Mouse (Mus musculus) forebrain, embryonic 16.5 days (tissue): ENCODE measurements around the gene Gm21992. TPM values are rescaled to one million over a fixed set of nuclear protein-coding genes. Genes with fewer than 3 reads are reported as not detected.
A peak's percentile ranks its signal among the peaks of the same experiment; 100 is the strongest.

Experiments used
- ATAC-seq: fragments of 200-750 bp; cut with Nextera tagmentation; 2 replicates; pipeline ENCODE4 v1.8.0; 2017; ENCODE audit warnings: mild to moderate bottlenecking, moderate library complexity
- H3K27ac ChIP-seq: fragments of 300-500 bp; sonication (generic); 2 replicates; pipeline ENCODE4 v1.5.1; 2014; ENCODE audit warnings: low read length, control low read depth
- H3K27me3 ChIP-seq: fragments of 300-500 bp; sonication (generic); replicated peaks from 2 replicates; pipeline ENCODE4 v1.6.1; 2014; ENCODE audit warnings: low read length; ENCODE audit not compliant: control insufficient read depth, insufficient read depth
- H3K36me3 ChIP-seq: fragments of 300-500 bp; sonication (generic); 2 replicates; pipeline ENCODE4 v1.6.1; 2014; ENCODE audit not compliant: control insufficient read depth, insufficient read depth
- H3K4me1 ChIP-seq: fragments of 300-500 bp; sonication (generic); replicated peaks from 2 replicates; pipeline ENCODE4 v1.6.1; 2014; ENCODE audit warnings: low read length; ENCODE audit not compliant: control insufficient read depth, insufficient read depth
- H3K4me2 ChIP-seq: fragments of 300-500 bp; sonication (generic); 2 replicates; pipeline ENCODE4 v1.6.1; 2014; ENCODE audit warnings: mild to moderate bottlenecking, low read length, control low read depth
- H3K4me3 ChIP-seq: fragments of 300-500 bp; sonication (generic); replicated peaks from 2 replicates; pipeline ENCODE4 v1.5.1; 2014; ENCODE audit warnings: mild to moderate bottlenecking, low read length, control low read depth
- H3K9ac ChIP-seq: fragments of 300-500 bp; sonication (generic); replicated peaks from 2 replicates; pipeline ENCODE4 v1.6.1; 2014; ENCODE audit warnings: low read depth, low read length, control low read depth
- H3K9me3 ChIP-seq: fragments of 300-500 bp; sonication (generic); 2 replicates; pipeline ENCODE4 v1.6.1; 2016; ENCODE audit warnings: low read length; ENCODE audit not compliant: control insufficient read depth
- WGBS: fragments of 180-500 bp; shearing (Covaris S2); extraction: QIAGEN DNeasy Blood & Tissue Kit; methylation state at CpG from one replicate; pipeline ENCODE4 v1.1.7; 2014; 5-methylcytosine and 5-hydroxymethylcytosine counted together
- polyA plus RNA-seq: library from polyadenylated mRNA; unstranded; fragments of >200 nt; fragmentation: Nextera tagmentation; extraction: Ambion mirVana; gene quantifications from 2 replicates; pipeline ENCODE4 v1.2.1, GENCODE M21; 2015

Gene Gm21992
- polyA plus RNA-seq, 1 experiment from 2014 or later: 29.8 TPM

DNA sequence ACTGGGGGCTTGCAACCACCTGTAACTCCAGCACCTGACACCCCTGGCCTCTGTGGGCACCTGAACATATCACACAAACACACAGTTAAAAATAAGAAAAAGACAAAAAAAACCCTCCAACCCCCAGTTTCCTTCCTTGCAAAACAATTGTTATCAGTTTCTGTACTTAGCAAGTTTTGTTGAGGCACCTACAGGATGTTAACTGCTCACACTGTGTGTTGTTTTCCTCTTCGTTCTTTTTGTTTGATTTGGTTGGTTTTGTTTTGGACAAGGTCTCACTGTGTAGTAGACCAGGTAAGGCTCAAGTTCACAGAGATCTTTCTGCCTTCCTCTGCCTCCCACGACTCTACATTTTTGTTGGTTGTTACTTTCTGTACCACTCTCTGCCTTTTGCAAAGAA is 31.2 kb upstream of the Gm21992 start:
- 71% methylated on average over 2 of the region's 2 CpGs for WGBS
- H3K4me2 ChIP-seq: no peak overlapping the region
- peaks cover 24% of the 10 kb centered on the region for H3K27me3 ChIP-seq
- H3K4me3 ChIP-seq: no peak overlapping the region
- peaks cover 18% of the 10 kb centered on the region for H3K4me1 ChIP-seq
- no peaks in the 10 kb centered on the region for H3K9me3 ChIP-seq
- no peaks in the 10 kb centered on the region for H3K36me3 ChIP-seq
- no peak overlapping the region for H3K9ac ChIP-seq
- H3K27ac ChIP-seq: no peak overlapping the region
- ATAC-seq: no peak

DNA sequence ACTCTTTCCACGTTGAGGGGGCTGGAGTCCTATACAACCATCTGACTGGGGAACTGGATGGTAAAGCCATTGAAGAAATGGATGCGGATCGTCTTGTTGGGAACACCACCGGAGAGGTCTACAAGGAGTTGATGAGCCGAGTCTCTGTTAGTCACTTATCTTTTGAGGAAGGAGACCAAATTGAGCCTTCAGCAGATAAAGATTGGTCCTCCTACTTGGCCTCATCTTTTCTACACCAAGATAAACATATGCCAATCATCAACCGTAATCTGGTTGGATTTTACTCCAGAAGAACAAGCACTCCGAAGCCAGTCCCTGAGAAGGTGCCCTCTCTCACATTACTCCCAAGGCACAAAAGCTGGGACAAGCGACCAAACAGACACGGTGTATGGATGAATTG is 29.4 kb upstream of the Gm21992 start:
- ATAC-seq: no peak
- WGBS: 87% methylated on average over 9 of the region's 9 CpGs
- H3K27me3 ChIP-seq: peaks cover 24% of the 10 kb centered on the region

DNA sequence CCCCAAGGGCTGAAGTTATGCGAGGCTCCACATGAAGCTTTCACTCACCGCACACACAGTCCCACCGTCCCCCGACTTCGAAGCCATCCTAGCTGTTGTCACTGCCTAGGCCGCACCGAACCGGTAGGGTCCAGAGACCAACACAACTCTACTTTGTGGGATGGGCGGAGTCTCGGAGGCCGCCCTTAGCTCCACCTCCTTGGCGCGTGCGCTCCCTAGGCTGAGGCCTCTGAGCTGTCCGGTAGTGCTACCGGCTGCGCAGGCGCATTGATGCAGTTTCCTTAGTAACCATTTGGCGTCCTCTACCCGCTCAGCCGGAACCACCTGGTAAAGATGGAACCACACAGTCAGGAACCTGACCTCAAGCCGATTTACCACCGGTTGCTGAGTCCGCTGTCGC is 27.7 kb upstream of the Gm21992 start, which contains the start of the genes Ccs and Ccdc87:
Gene Ccs, minus strand, starts transcription at position 184 of the 400 bp plus-strand sequence.
Gene Ccdc87, plus strand, starts transcription at position 218 of the 400 bp plus-strand sequence.
- peak within 1 kb of the TSS; percentile 73 for H3K4me3 ChIP-seq
- peaks cover 24% of the 10 kb centered on the region for H3K27me3 ChIP-seq
- H3K36me3 ChIP-seq: no peaks in the 10 kb centered on the region
- peak within 1 kb of the TSS; percentile 100 for H3K4me2 ChIP-seq
- peak; percentile 98 for ATAC-seq
- H3K9ac ChIP-seq: peak within 1 kb of the TSS; percentile 66
- no peaks in the 10 kb centered on the region for H3K9me3 ChIP-seq
- under 1% methylated on average over 25 of the region's 25 CpGs for WGBS
- H3K27ac ChIP-seq: no peak within 1 kb of the TSS
- peaks cover 18% of the 10 kb centered on the region for H3K4me1 ChIP-seq

More for the DNA sequence above, 29.4 kb upstream of the Gm21992 start:
- H3K9me3 ChIP-seq: no peaks in the 10 kb centered on the region
- no peak overlapping the region for H3K4me2 ChIP-seq
- no peak overlapping the region for H3K4me3 ChIP-seq
- peaks cover 18% of the 10 kb centered on the region for H3K4me1 ChIP-seq
- H3K27ac ChIP-seq: no peak overlapping the region
- H3K36me3 ChIP-seq: no peaks in the 10 kb centered on the region
- H3K9ac ChIP-seq: no peak overlapping the region

DNA sequence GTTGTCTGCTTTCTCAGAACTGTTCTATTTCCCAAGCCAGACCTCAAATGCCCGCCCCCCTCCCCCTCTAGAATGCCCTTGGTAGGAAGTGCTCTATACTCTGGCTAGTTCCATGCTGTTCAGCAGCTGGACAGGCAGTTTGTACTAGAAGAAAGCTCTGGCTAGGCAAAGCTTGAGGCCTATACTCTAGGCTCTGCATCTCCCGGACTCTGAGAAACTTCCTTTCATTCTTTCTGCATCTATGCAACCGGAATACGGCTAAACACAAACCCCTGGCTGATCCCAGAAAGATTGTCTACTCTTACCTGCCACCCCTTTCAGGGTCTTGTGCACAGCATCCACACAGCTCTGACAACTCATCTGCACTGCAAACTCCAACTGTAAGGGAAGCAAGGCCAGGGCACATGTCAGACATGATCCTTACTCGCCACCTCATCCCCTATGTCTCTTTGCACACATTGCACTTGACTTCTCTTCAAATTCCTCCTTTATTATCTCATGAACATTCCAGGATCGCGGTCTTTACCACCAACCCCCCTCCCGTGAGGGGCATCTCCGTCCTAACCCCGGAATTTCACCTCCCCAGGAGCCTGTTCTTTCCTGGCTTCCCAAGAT is 27.2 kb upstream of the Gm21992 start:
- H3K36me3 ChIP-seq: no peaks in the 10 kb centered on the region
- H3K4me2 ChIP-seq: peak overlapping the region; percentile 100
- H3K9ac ChIP-seq: peak overlapping the region; percentile 66
- 30% methylated on average over 10 of the region's 10 CpGs for WGBS
- H3K27me3 ChIP-seq: peaks cover 24% of the 10 kb centered on the region
- ATAC-seq: peak; percentile 24
- H3K9me3 ChIP-seq: no peaks in the 10 kb centered on the region
- peak overlapping the region; percentile 73 for H3K4me3 ChIP-seq
- H3K4me1 ChIP-seq: peaks cover 18% of the 10 kb centered on the region
- H3K27ac ChIP-seq: no peak overlapping the region

DNA sequence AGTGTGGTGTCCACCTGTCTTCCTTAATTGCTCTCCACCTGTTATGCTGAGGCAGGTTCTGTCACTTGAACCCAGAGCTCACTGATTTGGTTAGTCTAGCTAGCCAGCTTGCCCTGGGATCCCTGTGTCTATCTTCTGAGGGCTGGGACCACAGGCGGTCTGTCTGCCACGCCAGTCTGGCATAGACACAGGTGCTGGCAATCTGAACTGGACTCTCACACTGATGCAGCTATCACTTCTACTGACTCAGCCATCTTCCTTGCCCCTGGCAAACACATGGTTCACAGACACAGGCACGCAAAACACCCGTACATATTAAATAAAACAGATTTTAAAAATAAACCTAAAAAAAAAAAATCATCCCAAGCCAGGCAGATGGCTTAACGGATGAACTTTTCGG is 25.6 kb upstream of the Gm21992 start:
- H3K4me1 ChIP-seq: peaks cover 18% of the 10 kb centered on the region
- peaks cover 24% of the 10 kb centered on the region for H3K27me3 ChIP-seq
- no peak overlapping the region for H3K27ac ChIP-seq
- ATAC-seq: no peak
- no peak overlapping the region for H3K4me3 ChIP-seq
- no peak overlapping the region for H3K9ac ChIP-seq
- H3K4me2 ChIP-seq: no peak overlapping the region
- H3K36me3 ChIP-seq: no peaks in the 10 kb centered on the region
- 95% methylated on average over 6 of the region's 6 CpGs for WGBS
- no peaks in the 10 kb centered on the region for H3K9me3 ChIP-seq

DNA sequence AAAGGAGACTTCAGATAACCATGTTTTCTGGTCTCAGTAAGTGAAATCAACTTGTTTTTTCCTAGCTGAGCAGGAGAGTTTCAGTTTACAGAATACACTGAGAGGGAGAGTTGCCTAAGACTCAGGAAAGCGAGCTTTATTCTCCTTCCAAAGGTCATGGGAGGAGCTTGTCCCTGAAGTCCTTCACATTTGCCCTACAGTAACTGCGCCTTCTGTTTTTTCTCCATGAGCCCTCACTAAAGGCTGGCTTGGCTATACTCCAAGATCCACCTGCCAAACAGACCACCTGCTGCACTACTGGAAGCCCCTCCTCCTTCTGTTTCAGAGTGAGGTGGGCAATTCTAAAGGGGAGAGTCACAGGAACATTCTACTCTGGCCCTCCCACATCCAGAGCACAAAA is 24.7 kb upstream of the Gm21992 start:
- H3K36me3 ChIP-seq: no peaks in the 10 kb centered on the region
- 75% methylated on average over 2 of the region's 2 CpGs for WGBS

DNA sequence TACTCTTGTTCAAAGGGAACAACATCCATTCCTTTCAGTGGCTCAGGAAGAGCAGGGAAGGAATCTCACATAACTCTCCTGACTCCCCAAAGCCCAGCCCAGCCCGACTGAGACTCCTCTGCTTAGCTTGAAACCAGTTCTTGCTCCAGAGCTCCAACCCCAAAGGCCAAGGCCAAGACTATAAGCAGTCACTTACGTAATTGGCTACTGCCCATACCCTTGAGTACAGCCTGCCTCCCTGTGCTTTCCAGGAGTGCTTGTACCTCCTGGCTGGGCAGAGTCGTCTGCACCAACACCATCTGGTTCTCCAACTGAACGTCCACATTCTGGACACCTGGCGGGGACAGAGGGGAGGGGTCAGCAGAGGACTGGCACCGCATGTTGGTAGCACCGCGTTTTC is 22.6 kb upstream of the Gm21992 start:
- no peak overlapping the region for H3K4me3 ChIP-seq
- H3K27ac ChIP-seq: no peak overlapping the region
- no peak for ATAC-seq
- no peak overlapping the region for H3K9ac ChIP-seq
- H3K36me3 ChIP-seq: no peaks in the 10 kb centered on the region
- no peak overlapping the region for H3K4me2 ChIP-seq
- peaks cover 13% of the 10 kb centered on the region for H3K4me1 ChIP-seq
- no peaks in the 10 kb centered on the region for H3K9me3 ChIP-seq
- no peaks in the 10 kb centered on the region for H3K27me3 ChIP-seq
- 91% methylated on average over 8 of the region's 8 CpGs for WGBS

More for the DNA sequence above, 24.7 kb upstream of the Gm21992 start:
- Histone ChIP-seq H3K27ac (no peak overlapping the region), H3K4me1 (peaks cover 18% of the 10 kb centered on the region), H3K27me3 (peaks cover 17% of the 10 kb centered on the region), H3K9me3 (no peaks in the 10 kb centered on the region), H3K9ac (no peak overlapping the region), H3K4me2 (no peak overlapping the region), H3K4me3 (no peak overlapping the region)
- ATAC-seq: no peak

DNA sequence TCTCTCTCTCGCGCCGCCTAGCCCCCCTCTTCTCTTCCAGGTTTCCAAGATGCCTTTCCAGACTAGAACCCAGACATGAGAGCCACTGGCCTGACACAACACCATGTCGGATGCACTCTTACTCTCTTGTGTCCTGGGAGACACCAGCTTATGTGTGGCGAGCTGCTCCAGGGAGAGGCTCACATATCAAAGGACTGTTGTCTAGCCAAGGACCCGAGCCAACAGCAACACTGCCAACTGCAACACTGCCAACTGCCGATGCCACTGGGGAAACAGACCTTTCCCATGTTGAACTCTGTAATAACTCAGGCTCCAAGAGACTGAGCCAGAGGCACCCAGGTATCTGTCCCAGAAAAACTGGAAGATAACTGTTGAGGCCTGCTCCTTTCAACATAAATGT is 17.7 kb upstream of the Gm21992 start:
- Histone ChIP-seq H3K4me3 (no peak overlapping the region), H3K9ac (no peak overlapping the region), H3K27me3 (no peaks in the 10 kb centered on the region), H3K27ac (no peak overlapping the region), H3K4me2 (no peak overlapping the region), H3K4me1 (0 out of 2 replicates have a peak, but pooled peaks cover 3% of the 10 kb centered on the region), H3K36me3 (no peaks in the 10 kb centered on the region), H3K9me3 (no peaks in the 10 kb centered on the region)
- ATAC-seq: no peak
- WGBS: 65% methylated on average over 7 of the region's 7 CpGs

DNA sequence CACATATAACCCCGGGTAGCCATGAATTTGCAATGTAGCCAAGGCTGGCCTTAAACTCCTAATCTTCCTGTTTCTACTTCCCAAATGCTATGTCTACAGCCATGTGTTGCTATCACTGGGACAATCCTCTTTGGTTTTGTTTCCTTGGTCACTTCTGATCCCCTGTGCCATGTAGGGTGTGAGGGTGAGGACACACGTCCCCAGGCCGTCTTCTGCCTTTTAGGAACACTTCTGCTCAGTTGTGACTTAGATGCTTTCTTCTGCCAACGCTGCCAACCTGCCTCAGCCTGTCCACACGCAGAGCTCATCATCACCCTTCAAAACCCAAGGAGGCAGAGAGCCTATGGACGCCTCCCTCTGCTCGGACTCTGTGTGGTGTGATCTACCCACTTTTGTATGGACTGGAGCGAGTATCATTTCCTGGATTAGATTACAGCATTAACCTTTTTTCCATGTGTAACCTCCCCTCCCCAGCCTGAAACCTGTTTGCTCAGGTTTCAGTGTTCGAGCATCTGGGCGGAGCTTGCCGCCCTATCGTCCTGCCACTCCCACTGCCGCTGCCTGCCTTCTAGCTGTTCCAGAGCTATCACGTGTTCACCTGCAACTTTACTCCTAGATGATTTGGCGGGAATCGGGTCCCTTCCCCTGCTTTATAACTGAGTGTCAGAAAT is 17.2 kb upstream of the Gm21992 start:
- no peaks in the 10 kb centered on the region for H3K9me3 ChIP-seq
- 64% methylated on average over 16 of the region's 16 CpGs for WGBS
- no peak overlapping the region for H3K9ac ChIP-seq
- H3K27ac ChIP-seq: no peak overlapping the region
- H3K4me3 ChIP-seq: no peak overlapping the region
- no peaks in the 10 kb centered on the region for H3K36me3 ChIP-seq
- H3K4me2 ChIP-seq: no peak overlapping the region
- 0 out of 2 replicates have a peak, but pooled peaks cover 3% of the 10 kb centered on the region for H3K4me1 ChIP-seq
- ATAC-seq: no peak
- H3K27me3 ChIP-seq: no peaks in the 10 kb centered on the region
